Mouse (Mus musculus): ENCODE data around the gene Vmn1r37.
"Not testable (repeated sequence)": the region's sequence is repeated elsewhere in the genome, so short reads cannot be mapped to it uniquely, and the experiment has no call there.

Gene Vmn1r37

GRCm38 (mm10) chr6:66729082-66729481 is at the start of gene Vmn1r37:
Gene Vmn1r37 (plus strand): TSS chr6:66729382.
- not testable (repeated sequence) for DNase-seq (ENCODE audit: low spot score in 2 of 2)

GRCm38 (mm10) chr6:66685806-66686205 is 43.4 kb upstream of the Vmn1r37 start, which contains the start of gene Vmn1r35:
Gene Vmn1r35 (minus strand): TSS chr6:66685906.
- no peak for DNase-seq (ENCODE audit: low spot score in 2 of 2)

GRCm38 (mm10) chr6:66708901-66709300 is 20.3 kb upstream of the Vmn1r37 start:
- DNase-seq (ENCODE audit: low spot score in 2 of 2): no peak

- no peak for DNase-seq (ENCODE audit: low spot score in 2 of 2)
Observed at GRCm38 (mm10) chr6:66713854-66714253, 15.3 kb upstream of the Vmn1r37 start.

GRCm38 (mm10) chr6:66719068-66719467 is 10.1 kb upstream of the Vmn1r37 start, which contains the start of gene Vmn1r36:
Gene Vmn1r36 (minus strand): TSS chr6:66719168.
- DNase-seq (ENCODE audit: low spot score in 2 of 2): not testable (repeated sequence)

- DNase-seq (ENCODE audit: low spot score in 2 of 2): not testable (repeated sequence)
Observed at GRCm38 (mm10) chr6:66782527-66782926, 53.3 kb downstream of the Vmn1r37 start, which contains the start of gene Vmn1r38. Gene Vmn1r38 (minus strand): TSS chr6:66782627.

Data from cerebellum, postnatal 4 days (tissue).